In the genomic region with DNA sequence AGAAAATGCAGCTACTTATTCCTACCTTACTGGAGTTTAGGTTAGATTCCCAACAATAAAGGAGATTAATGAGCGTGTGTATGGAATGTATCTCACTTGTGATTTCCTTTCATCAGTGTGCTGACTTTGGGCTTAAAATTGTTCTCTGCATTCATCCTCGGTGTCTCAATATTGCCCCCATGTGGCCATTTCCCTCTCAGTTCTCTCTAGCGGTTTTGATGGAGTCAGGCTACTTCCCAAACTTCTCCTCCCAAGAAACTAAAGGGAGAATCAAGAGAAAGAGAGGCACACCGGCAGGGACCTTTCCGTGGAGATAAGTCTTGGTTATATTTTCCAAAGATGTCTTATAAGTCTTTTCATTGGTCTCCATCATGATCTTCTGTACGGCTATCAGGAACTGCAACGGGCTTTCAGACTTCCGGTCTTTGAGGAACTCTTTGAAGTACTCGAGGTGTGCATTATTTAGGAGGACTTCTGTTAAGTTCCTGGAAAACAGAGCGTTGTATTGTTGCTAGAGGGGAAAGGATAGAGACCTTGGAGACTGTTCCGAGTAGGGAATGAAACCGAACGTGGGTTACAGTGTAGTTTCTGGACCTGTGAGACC, we compare ENCODE assay signal across 8 mouse cellular contexts. TPM values are rescaled to one million over a fixed set of nuclear protein-coding genes. Genes with fewer than 3 reads are reported as not detected.
DNase-seq lines count a peak whose midpoint lies in the region; ATAC-seq and TF ChIP-seq lines count a peak whose summit lies in the region.

No protein-coding gene starts in this region.

- H3K36me3 ChIP-seq in midbrain, embryonic 10.5 days: no peaks in the 10 kb centered on the region
- no peaks in the 10 kb centered on the region for H3K36me3 ChIP-seq in midbrain, embryonic 16.5 days (ENCODE audit: control insufficient read depth, insufficient read depth, low read length)
- no peaks in the 10 kb centered on the region for H3K36me3 ChIP-seq in midbrain, postnatal 0 days (ENCODE audit: insufficient read depth, low read length)

- H3K4me3 ChIP-seq in midbrain, embryonic 10.5 days: no peak overlapping the region
- H3K4me3 ChIP-seq in midbrain, embryonic 16.5 days (ENCODE audit: low read depth, low read length): no peak overlapping the region
- H3K4me3 ChIP-seq in midbrain, postnatal 0 days (ENCODE audit: low read depth, low read length): no peak overlapping the region

- no peaks in the 10 kb centered on the region for H3K27me3 ChIP-seq in midbrain, embryonic 10.5 days (ENCODE audit: low read depth, poor library complexity, severe bottlenecking)
- H3K27me3 ChIP-seq in midbrain, embryonic 16.5 days (ENCODE audit: control insufficient read depth, insufficient read depth, low read depth, low read length): no peaks in the 10 kb centered on the region
- H3K27me3 ChIP-seq in midbrain, postnatal 0 days (ENCODE audit: insufficient read depth, low read length): no peaks in the 10 kb centered on the region

- WGBS in midbrain, embryonic 10.5 days: 53% methylated on average over 13 of the region's 13 CpGs
- 56% methylated on average over 13 of the region's 13 CpGs for WGBS in midbrain, embryonic 16.5 days
- 48% methylated on average over 13 of the region's 13 CpGs for WGBS in midbrain, postnatal 0 days

- no peak for ATAC-seq in midbrain, embryonic 16.5 days
- ATAC-seq in midbrain, postnatal 0 days (ENCODE audit: low FRiP score): no peak

- no peaks in the 10 kb centered on the region for H3K9me3 ChIP-seq in midbrain, embryonic 10.5 days (replicated peaks)
- no peaks in the 10 kb centered on the region for H3K9me3 ChIP-seq in midbrain, embryonic 16.5 days (replicated peaks; ENCODE audit: control insufficient read depth, low read length, poor library complexity, severe bottlenecking)
- H3K9me3 ChIP-seq in midbrain, postnatal 0 days (ENCODE audit: low read length): no peaks in the 10 kb centered on the region

- no peak overlapping the region for H3K9ac ChIP-seq in midbrain, embryonic 16.5 days (ENCODE audit: low read depth, low read length)
- no peak overlapping the region for H3K9ac ChIP-seq in midbrain, postnatal 0 days (replicated peaks; ENCODE audit: low read length, poor library complexity, severe bottlenecking)

- TF ChIP-seq CTCF in midbrain, postnatal 0 days (IDR thresholded peaks at IDR 0.05): peak; percentile 79

- peak; percentile 36 for DNase-seq in midbrain, embryonic 10.5 days (ENCODE audit: low spot score)
- peak; percentile 13 to 43 for DNase-seq in adrenal gland, postnatal 4 days (ENCODE audit: low spot score in 2 of 2)
- DNase-seq in forelimb bud, embryonic 11.5 days (ENCODE audit: low read depth, low spot score): peak; percentile 57
- peak; percentile 79 for DNase-seq in induced T-regulatory cell, adult 2 months (ENCODE audit: low read depth)
- peak; percentile 28 to 33 for DNase-seq in left cerebral cortex, postnatal 36 days (ENCODE audit: low spot score in 2 of 2)
- DNase-seq in midbrain, postnatal 0 days (ENCODE audit: low spot score): peak; percentile 44
- DNase-seq in testis, postnatal 10 days (ENCODE audit: low spot score): peak; percentile 85

- H3K27ac ChIP-seq in midbrain, embryonic 10.5 days (replicated peaks): no peak overlapping the region
- no peak overlapping the region for H3K27ac ChIP-seq in midbrain, embryonic 16.5 days (ENCODE audit: low read length)
- no peak overlapping the region for H3K27ac ChIP-seq in midbrain, postnatal 0 days (ENCODE audit: low read depth, low read length)

- intact Hi-C loops in left cerebral cortex, postnatal 36 days (cut with DNase I): loop anchor here (5.0 kb wide), 1 partner anchor 55 kb away; no protein-coding TSS in a partner anchor

- no peak overlapping the region for H3K4me2 ChIP-seq in midbrain, embryonic 16.5 days (ENCODE audit: low read length)
- H3K4me2 ChIP-seq in midbrain, postnatal 0 days (ENCODE audit: low read depth, low read length, poor library complexity, severe bottlenecking): no peak overlapping the region

- H3K4me1 ChIP-seq in midbrain, embryonic 10.5 days: peaks cover 13% of the 10 kb centered on the region
- no peaks in the 10 kb centered on the region; the same call in 1 of the 2 replicates for H3K4me1 ChIP-seq in midbrain, embryonic 16.5 days (ENCODE audit: control insufficient read depth, insufficient read depth, low read length)
- H3K4me1 ChIP-seq in midbrain, postnatal 0 days (ENCODE audit: insufficient read depth, low read length): no peaks in the 10 kb centered on the region

RNA-seq across cellular contexts. Expression of a gene that starts 36.5 kb away (rescaled TPM):
- not detected in 2 replicates for polyA plus RNA-seq in midbrain, embryonic 10.5 days (2016; fragmentation: Nextera tagmentation; extraction: Ambion mirVana)
- 0.10 and 0.19 TPM in 2 replicates for polyA plus RNA-seq in midbrain, embryonic 16.5 days (2015; fragmentation: Nextera tagmentation; extraction: Ambion mirVana)
- total RNA-seq in adrenal gland, postnatal 4 days (2021): under 1 TPM in 1 of 2 experiments, not detected in 1; 0.11 TPM
- 1 to 10 TPM; 1.3 to 2.3 TPM for total RNA-seq in left cerebral cortex, postnatal 36 days (2021)
- 0.05 TPM in 1 of 2 replicates, not detected in the other for total RNA-seq in midbrain, postnatal 0 days (2014; rRNA removed)
- 0.12 and 0.18 TPM in 2 replicates for polyA plus RNA-seq in midbrain, postnatal 0 days (2015; fragmentation: Nextera tagmentation; extraction: Ambion mirVana)

RNA-seq across cellular contexts. Expression of a gene that starts 58.3 kb away (rescaled TPM):
- 10.1 and 20.3 TPM in 2 replicates for polyA plus RNA-seq in midbrain, embryonic 10.5 days (2016; fragmentation: Nextera tagmentation; extraction: Ambion mirVana)
- polyA plus RNA-seq in midbrain, embryonic 16.5 days (2015; fragmentation: Nextera tagmentation; extraction: Ambion mirVana): 36.2 and 45.6 TPM in 2 replicates
- 10 to 100 TPM; 30.0 to 32.7 TPM for total RNA-seq in adrenal gland, postnatal 4 days (2021)
- 10 to 100 TPM; 10.1 to 10.6 TPM for total RNA-seq in left cerebral cortex, postnatal 36 days (2021)
- 22.1 and 29.3 TPM in 2 replicates for total RNA-seq in midbrain, postnatal 0 days (2014; rRNA removed)
- 15.7 and 17.4 TPM in 2 replicates for polyA plus RNA-seq in midbrain, postnatal 0 days (2015; fragmentation: Nextera tagmentation; extraction: Ambion mirVana)

Comparison
In these comparisons a context has a peak if more than half of its experiments do, and no peak if none do; other contexts are left out.
1. DNase-seq: peak in every context shown above with its lines; median percentile 85 in testis, postnatal 10 days; 79 in induced T-regulatory cell, adult 2 months; 57 in forelimb bud, embryonic 11.5 days; 44 in midbrain, postnatal 0 days; 36 in midbrain, embryonic 10.5 days; 30 in left cerebral cortex, postnatal 36 days; 28 in adrenal gland, postnatal 4 days.